ENCODE assay signal across 7 mouse cellular contexts in genomic region chr17:46063283-46063973, GRCm38 (mm10). TPM values are rescaled to one million over a fixed set of nuclear protein-coding genes. Genes with fewer than 3 reads are reported as not detected.
DNase-seq lines count a peak whose midpoint lies in the region; ATAC-seq and TF ChIP-seq lines count a peak whose summit lies in the region.

No protein-coding gene starts in this region.

- intact Hi-C loops in gastrocnemius, postnatal 14 days (cut with DNase I; ENCODE audit: low total_unique reads): no loop called here

- no peaks in the 10 kb centered on the region for H3K9me3 ChIP-seq in forebrain, embryonic 13.5 days (replicated peaks)
- no peaks in the 10 kb centered on the region for H3K9me3 ChIP-seq in hindbrain, embryonic 15.5 days
- no peaks in the 10 kb centered on the region for H3K9me3 ChIP-seq in liver, embryonic 15.5 days (replicated peaks)
- H3K9me3 ChIP-seq in neural tube, embryonic 14.5 days (ENCODE audit: control insufficient read depth, low read length): no peaks in the 10 kb centered on the region

- peak overlapping the region; percentile 48; the same call in 1 of the 2 replicates for H3K27ac ChIP-seq in forebrain, embryonic 13.5 days
- no peak overlapping the region for H3K27ac ChIP-seq in hindbrain, embryonic 15.5 days (replicated peaks)
- H3K27ac ChIP-seq in liver, embryonic 15.5 days (replicated peaks): no peak overlapping the region
- H3K27ac ChIP-seq in neural tube, embryonic 14.5 days (ENCODE audit: low read depth, low read length): no peak overlapping the region
- H3K27ac ChIP-seq in thymus, adult 2 months (ENCODE audit: control insufficient read depth, insufficient read depth, low read length): no peak overlapping the region

- ATAC-seq in forebrain, embryonic 13.5 days: peak; percentile 71
- ATAC-seq in hindbrain, embryonic 15.5 days (ENCODE audit: low FRiP score, low read depth): peak; percentile 63
- peak; percentile 54; the same call in 1 of the 2 replicates for ATAC-seq in liver, embryonic 15.5 days (ENCODE audit: insufficient read depth)
- peak; percentile 46; the same call in 1 of the 2 replicates for ATAC-seq in neural tube, embryonic 14.5 days (ENCODE audit: low read depth)

- H3K4me1 ChIP-seq in forebrain, embryonic 13.5 days: peaks cover 14% of the 10 kb centered on the region
- H3K4me1 ChIP-seq in hindbrain, embryonic 15.5 days (replicated peaks): peaks cover 10% of the 10 kb centered on the region
- H3K4me1 ChIP-seq in liver, embryonic 15.5 days (replicated peaks): 0 out of 2 replicates have a peak, but pooled peaks cover 17% of the 10 kb centered on the region
- peaks cover 6% of the 10 kb centered on the region; the same call in 1 of the 2 replicates for H3K4me1 ChIP-seq in neural tube, embryonic 14.5 days (ENCODE audit: control insufficient read depth, insufficient read depth, low read length)
- 0 out of 2 replicates have a peak, but pooled peaks cover 4% of the 10 kb centered on the region for H3K4me1 ChIP-seq in thymus, adult 2 months (replicated peaks; ENCODE audit: control insufficient read depth, insufficient read depth, low read length)

- no peak for TF ChIP-seq POLR2A in thymus, adult 2 months (IDR thresholded peaks at IDR 0.05; ENCODE audit: control insufficient read depth, extremely low read depth, insufficient read depth, low read length, poor library complexity)

- H3K4me3 ChIP-seq in forebrain, embryonic 13.5 days: no peak overlapping the region
- no peak overlapping the region for H3K4me3 ChIP-seq in hindbrain, embryonic 15.5 days
- no peak overlapping the region for H3K4me3 ChIP-seq in liver, embryonic 15.5 days (replicated peaks)
- H3K4me3 ChIP-seq in neural tube, embryonic 14.5 days (ENCODE audit: low read depth, low read length): no peak overlapping the region
- no peak overlapping the region for H3K4me3 ChIP-seq in thymus, adult 2 months (ENCODE audit: control insufficient read depth, insufficient read depth, low read length)

- peak overlapping the region; percentile 14 for H3K4me2 ChIP-seq in forebrain, embryonic 13.5 days
- H3K4me2 ChIP-seq in hindbrain, embryonic 15.5 days: 0 out of 2 replicates have a peak overlapping the region, but pooled peaks have one; percentile 9
- H3K4me2 ChIP-seq in liver, embryonic 15.5 days: no peak overlapping the region
- no peak overlapping the region for H3K4me2 ChIP-seq in neural tube, embryonic 14.5 days (ENCODE audit: low read depth, low read length)

- no peak for TF ChIP-seq CTCF in thymus, adult 2 months (IDR thresholded peaks at IDR 0.05; ENCODE audit: borderline replicate concordance, control insufficient read depth, extremely low read depth, insufficient read depth, low read length, poor library complexity)

- no peaks in the 10 kb centered on the region for H3K27me3 ChIP-seq in forebrain, embryonic 13.5 days
- H3K27me3 ChIP-seq in hindbrain, embryonic 15.5 days: no peaks in the 10 kb centered on the region
- H3K27me3 ChIP-seq in liver, embryonic 15.5 days: 0 out of 2 replicates have a peak, but pooled peaks cover 3% of the 10 kb centered on the region
- H3K27me3 ChIP-seq in neural tube, embryonic 14.5 days (ENCODE audit: control insufficient read depth, insufficient read depth, low read length): no peaks in the 10 kb centered on the region
- H3K27me3 ChIP-seq in thymus, adult 2 months (ENCODE audit: control insufficient read depth, insufficient read depth, low read length): no peaks in the 10 kb centered on the region

- DNase-seq in embryo, embryonic 11 days: peak; percentile 77
- no peak for DNase-seq in thymus, adult 2 months
- DNase-seq in gastrocnemius, postnatal 14 days: no peak

- WGBS in forebrain, embryonic 13.5 days: 19% methylated on average over 10 of the region's 10 CpGs
- 28% methylated on average over 10 of the region's 10 CpGs for WGBS in hindbrain, embryonic 15.5 days
- WGBS in liver, embryonic 15.5 days (ENCODE audit: insufficient replicate concordance): 34% methylated on average over 10 of the region's 10 CpGs
- 29% methylated on average over 10 of the region's 10 CpGs for WGBS in neural tube, embryonic 14.5 days
- WGBS in thymus, adult 2 months: 29% methylated on average over 10 of the region's 10 CpGs

- H3K9ac ChIP-seq in forebrain, embryonic 13.5 days: no peak overlapping the region
- no peak overlapping the region for H3K9ac ChIP-seq in hindbrain, embryonic 15.5 days
- H3K9ac ChIP-seq in liver, embryonic 15.5 days: no peak overlapping the region
- no peak overlapping the region for H3K9ac ChIP-seq in neural tube, embryonic 14.5 days (replicated peaks; ENCODE audit: low read depth, low read length)

- no peaks in the 10 kb centered on the region for H3K36me3 ChIP-seq in forebrain, embryonic 13.5 days (ENCODE audit: poor library complexity, severe bottlenecking)
- H3K36me3 ChIP-seq in hindbrain, embryonic 15.5 days: no peaks in the 10 kb centered on the region
- no peaks in the 10 kb centered on the region for H3K36me3 ChIP-seq in liver, embryonic 15.5 days (replicated peaks)
- no peaks in the 10 kb centered on the region for H3K36me3 ChIP-seq in neural tube, embryonic 14.5 days (ENCODE audit: control insufficient read depth, insufficient read depth, low read length)
- no peaks in the 10 kb centered on the region for H3K36me3 ChIP-seq in thymus, adult 2 months (ENCODE audit: control insufficient read depth, insufficient read depth, low read length)

RNA-seq across cellular contexts. Expression of gene Vegfa, which starts 31.3 kb away (rescaled TPM):
- 2.7 and 3.7 TPM in 2 replicates for polyA plus RNA-seq in forebrain, embryonic 13.5 days (2015; fragmentation: Nextera tagmentation; extraction: Ambion mirVana)
- polyA plus RNA-seq in hindbrain, embryonic 15.5 days (2015; fragmentation: Nextera tagmentation; extraction: Ambion mirVana): 4.4 and 4.6 TPM in 2 replicates
- polyA plus RNA-seq in liver, embryonic 15.5 days (2015; fragmentation: Nextera tagmentation; extraction: Ambion mirVana): 1.2 and 1.4 TPM in 2 replicates
- polyA plus RNA-seq in neural tube, embryonic 14.5 days (2014; fragmentation: Nextera tagmentation; extraction: Ambion mirVana): 4.7 and 5.0 TPM in 2 replicates
- polyA plus RNA-seq in thymus, adult 2 months (2012; rRNA removed): 50.3 and 65.2 TPM in 2 replicates
- 10 to 100 TPM; 73.9 to 95.9 TPM for total RNA-seq in gastrocnemius, postnatal 14 days (2021)

RNA-seq across cellular contexts. Expression of gene Mrps18a, which starts 47.4 kb away (rescaled TPM):
- polyA plus RNA-seq in forebrain, embryonic 13.5 days (2015; fragmentation: Nextera tagmentation; extraction: Ambion mirVana): 136 and 137 TPM in 2 replicates
- 145 and 154 TPM in 2 replicates for polyA plus RNA-seq in hindbrain, embryonic 15.5 days (2015; fragmentation: Nextera tagmentation; extraction: Ambion mirVana)
- polyA plus RNA-seq in liver, embryonic 15.5 days (2015; fragmentation: Nextera tagmentation; extraction: Ambion mirVana): 60.7 and 64.6 TPM in 2 replicates
- polyA plus RNA-seq in neural tube, embryonic 14.5 days (2014; fragmentation: Nextera tagmentation; extraction: Ambion mirVana): 143 and 152 TPM in 2 replicates
- polyA plus RNA-seq in thymus, adult 2 months (2012; rRNA removed): 56.4 and 57.6 TPM in 2 replicates
- 10 to 100 TPM; 61.3 to 61.8 TPM for total RNA-seq in gastrocnemius, postnatal 14 days (2021)

Comparison
In these comparisons a context has a peak if more than half of its experiments do, and no peak if none do; other contexts are left out.
1. H3K4me2 ChIP-seq: peak in forebrain, embryonic 13.5 days (single experiment) and hindbrain, embryonic 15.5 days (single experiment); none in liver, embryonic 15.5 days (single experiment) and neural tube, embryonic 14.5 days (single experiment).
2. Peak in every context shown above with its lines, with median percentiles within 50 percentile points of each other: ATAC-seq.